Mouse (Mus musculus): ENCODE data around the gene Nfil3.

- TF ChIP-seq POLR2A (IDR thresholded peaks at IDR 0.05; ENCODE audit: extremely low read depth, insufficient read depth, low read length) (no peak), CTCF (IDR thresholded peaks at IDR 0.05; ENCODE audit: low read depth, low read length) (no peak)
These were observed 20.6 kb upstream of the Nfil3 start for GRCm38 (mm10) chr13:53001511-53001935.
